9 mouse cellular contexts compared by ENCODE assay signal in genomic region chr4:123422828-123423227, GRCm38 (mm10).
A peak's percentile ranks its signal among the peaks of the same experiment; 100 is the strongest.
DNase-seq lines count a peak whose midpoint lies in the region; ATAC-seq lines count a peak whose summit lies in the region.
"Had no signal": no experiment of that assay in that cellular context is flagged by ENCODE, and none has a peak within 500 bp of the region (broad histone marks: within the 10 kb centered on the region; RNA-seq: fewer than 3 reads in every experiment).

No protein-coding gene starts in this region.

- DNase-seq in testis, postnatal 14 days (ENCODE audit: low spot score) = peak; percentile 76
- no peak for DNase-seq in testis, postnatal 10 days (ENCODE audit: low spot score)
- DNase-seq in adrenal gland, postnatal 36 days = no peak
- DNase-seq in thymus, postnatal 14 days = no peak
- no peak for DNase-seq in cerebellum, adult 9-10 months
- DNase-seq: cerebellum, adult 11 months had no signal

- H3K9me3 ChIP-seq in liver, embryonic 12.5 days (replicated peaks) = no peaks in the 10 kb centered on the region
- H3K9me3 ChIP-seq in stomach, embryonic 16.5 days (replicated peaks; ENCODE audit: control insufficient read depth, low read length) = no peaks in the 10 kb centered on the region

- peaks cover 50% of the 10 kb centered on the region for H3K4me1 ChIP-seq in liver, embryonic 12.5 days
- H3K4me1 ChIP-seq in stomach, embryonic 16.5 days (ENCODE audit: control insufficient read depth, insufficient read depth, low read length) = peaks cover 6% of the 10 kb centered on the region

- peak; percentile 49 for ATAC-seq in granulocyte monocyte progenitor cell, adult 5-6 weeks (replicated peaks; ENCODE audit: poor library complexity, severe bottlenecking)
- peak; percentile 81 for ATAC-seq in liver, embryonic 12.5 days
- peak; percentile 89 for ATAC-seq in stomach, embryonic 16.5 days (ENCODE audit: insufficient read depth, low FRiP score)

- no peaks in the 10 kb centered on the region for H3K27me3 ChIP-seq in liver, embryonic 12.5 days (replicated peaks)
- H3K27me3 ChIP-seq in stomach, embryonic 16.5 days (ENCODE audit: control insufficient read depth, insufficient read depth, low read length) = no peaks in the 10 kb centered on the region

- H3K9ac ChIP-seq in liver, embryonic 12.5 days = no peak overlapping the region
- H3K9ac ChIP-seq in stomach, embryonic 16.5 days (ENCODE audit: low read length) = no peak overlapping the region

- H3K36me3 ChIP-seq in liver, embryonic 12.5 days = 0 out of 2 replicates have a peak, but pooled peaks cover 11% of the 10 kb centered on the region
- no peaks in the 10 kb centered on the region for H3K36me3 ChIP-seq in stomach, embryonic 16.5 days (ENCODE audit: control insufficient read depth, insufficient read depth, low read length)

- peak overlapping the region; percentile 17; the same call in 1 of the 2 replicates for H3K27ac ChIP-seq in liver, embryonic 12.5 days
- H3K27ac ChIP-seq in stomach, embryonic 16.5 days (ENCODE audit: low read length) = peak overlapping the region; percentile 3; the same call in 1 of the 2 replicates

- WGBS in liver, embryonic 12.5 days (ENCODE audit: insufficient replicate concordance) = 12% methylated on average over 6 of the region's 6 CpGs
- 30% methylated on average over 6 of the region's 6 CpGs for WGBS in stomach, embryonic 16.5 days

- H3K4me3 ChIP-seq in liver, embryonic 12.5 days = no peak overlapping the region
- H3K4me3 ChIP-seq in stomach, embryonic 16.5 days (replicated peaks; ENCODE audit: low read length) = no peak overlapping the region

- peak overlapping the region; percentile 37 for H3K4me2 ChIP-seq in liver, embryonic 12.5 days
- no peak overlapping the region for H3K4me2 ChIP-seq in stomach, embryonic 16.5 days (ENCODE audit: low read depth, low read length)
